Mouse (Mus musculus) heart, embryonic 16.5 days (tissue): Measurements from ENCODE around the gene Abcf1. TPM values are rescaled to one million over a fixed set of nuclear protein-coding genes. Genes with fewer than 3 reads are reported as not detected.
"Not testable (repeated sequence)": the region's sequence is repeated elsewhere in the genome, so short reads cannot be mapped to it uniquely, and the experiment has no call there.

Experiments
- ATAC-seq: fragments of 200-750 bp; cut with Nextera tagmentation; replicated peaks from 2 replicates; pipeline ENCODE4 v1.8.0; 2017; ENCODE audit warnings: moderate number of reproducible peaks; ENCODE audit not compliant: insufficient read depth, low FRiP score; ENCODE audit errors: extremely low read depth
- H3K27ac ChIP-seq: fragments of 300-500 bp; sonication (generic); 2 replicates; pipeline ENCODE4 v1.5.1; 2014; ENCODE audit warnings: mild to moderate bottlenecking, low read length, control low read depth, moderate library complexity
- H3K27me3 ChIP-seq: fragments of 300-500 bp; sonication (generic); 2 replicates; pipeline ENCODE4 v1.6.1; 2014; ENCODE audit warnings: low read length, mixed read lengths; ENCODE audit not compliant: control insufficient read depth, insufficient read depth
- H3K36me3 ChIP-seq: fragments of 300-500 bp; sonication (generic); 2 replicates; pipeline ENCODE4 v1.6.1; 2014; ENCODE audit not compliant: control insufficient read depth, insufficient read depth
- H3K4me1 ChIP-seq: fragments of 300-500 bp; sonication (generic); 2 replicates; pipeline ENCODE4 v1.6.1; 2014; ENCODE audit warnings: low read length, mixed read lengths; ENCODE audit not compliant: control insufficient read depth, insufficient read depth
- H3K4me2 ChIP-seq: fragments of 300-500 bp; sonication (generic); 2 replicates; pipeline ENCODE4 v1.6.1; 2014; ENCODE audit warnings: low read depth, mild to moderate bottlenecking, control low read depth, low read length
- H3K4me3 ChIP-seq: fragments of 300-500 bp; sonication (generic); 2 replicates; pipeline ENCODE4 v1.5.1; 2014; ENCODE audit warnings: mild to moderate bottlenecking, control low read depth, low read length
- H3K9ac ChIP-seq: fragments of 300-500 bp; sonication (generic); 2 replicates; pipeline ENCODE4 v1.6.1; 2014; ENCODE audit warnings: low read length, control low read depth
- H3K9me3 ChIP-seq: fragments of 300-500 bp; sonication (generic); replicated peaks from 2 replicates; pipeline ENCODE4 v1.6.1; 2016; ENCODE audit warnings: low read length; ENCODE audit not compliant: control insufficient read depth
- WGBS: fragments of 180-500 bp; shearing (Covaris S2); extraction: QIAGEN DNeasy Blood & Tissue Kit; methylation state at CpG from one replicate; pipeline ENCODE4 v1.1.7; 2014; 5-methylcytosine and 5-hydroxymethylcytosine counted together
- polyA plus RNA-seq: library from polyadenylated mRNA; unstranded; fragments of >200 nt; fragmentation: Nextera tagmentation; extraction: Ambion mirVana; gene quantifications from 2 replicates; pipeline ENCODE4 v1.2.1, GENCODE M21; 2015

Abcf1 gene
- polyA plus RNA-seq, 1 experiment from 2014 or later = 63.2 TPM

- H3K9me3 ChIP-seq = no peaks in the 10 kb centered on the region
- 93% methylated on average over 15 of the region's 15 CpGs for WGBS
- no peak overlapping the region for H3K4me3 ChIP-seq
- no peak overlapping the region for H3K4me2 ChIP-seq
- H3K4me1 ChIP-seq = no peaks in the 10 kb centered on the region
- H3K27me3 ChIP-seq = no peaks in the 10 kb centered on the region
- peaks cover 78% of the 10 kb centered on the region for H3K36me3 ChIP-seq
- H3K9ac ChIP-seq = no peak overlapping the region
- no peak overlapping the region for H3K27ac ChIP-seq
- ATAC-seq = no peak
These were observed 10.9 kb downstream of the Abcf1 start for GRCm38 (mm10) chr17:35958533-35959223.

- no peak overlapping the region for H3K27ac ChIP-seq
- no peaks in the 10 kb centered on the region for H3K27me3 ChIP-seq
- H3K36me3 ChIP-seq = peaks cover 40% of the 10 kb centered on the region
- H3K4me3 ChIP-seq = no peak overlapping the region
- no peaks in the 10 kb centered on the region for H3K4me1 ChIP-seq
- no peak for ATAC-seq
- 76% methylated on average over 8 of the region's 8 CpGs for WGBS
- H3K4me2 ChIP-seq = no peak overlapping the region
- H3K9ac ChIP-seq = no peak overlapping the region
- H3K9me3 ChIP-seq = no peaks in the 10 kb centered on the region
These were observed 14.9 kb downstream of the Abcf1 start for GRCm38 (mm10) chr17:35954665-35955064.

GRCm38 (mm10) chr17:35952559-35952958, 17.0 kb downstream of the Abcf1 start:
- H3K4me1 ChIP-seq, H3K4me3 ChIP-seq, H3K27me3 ChIP-seq, ATAC-seq, H3K9me3 ChIP-seq, H3K4me2 ChIP-seq, H3K9ac ChIP-seq, H3K27ac ChIP-seq: not testable (repeated sequence)
- 65% methylated on average over 2 of the region's 3 CpGs for WGBS
- H3K36me3 ChIP-seq = peaks cover 19% of the 10 kb centered on the region

GRCm38 (mm10) chr17:35950946-35951345, 18.6 kb downstream of the Abcf1 start:
- not testable (repeated sequence) for H3K27me3 ChIP-seq, H3K9me3 ChIP-seq, H3K9ac ChIP-seq, H3K36me3 ChIP-seq, ATAC-seq, H3K4me2 ChIP-seq, H3K4me1 ChIP-seq, H3K4me3 ChIP-seq, H3K27ac ChIP-seq

DNA sequence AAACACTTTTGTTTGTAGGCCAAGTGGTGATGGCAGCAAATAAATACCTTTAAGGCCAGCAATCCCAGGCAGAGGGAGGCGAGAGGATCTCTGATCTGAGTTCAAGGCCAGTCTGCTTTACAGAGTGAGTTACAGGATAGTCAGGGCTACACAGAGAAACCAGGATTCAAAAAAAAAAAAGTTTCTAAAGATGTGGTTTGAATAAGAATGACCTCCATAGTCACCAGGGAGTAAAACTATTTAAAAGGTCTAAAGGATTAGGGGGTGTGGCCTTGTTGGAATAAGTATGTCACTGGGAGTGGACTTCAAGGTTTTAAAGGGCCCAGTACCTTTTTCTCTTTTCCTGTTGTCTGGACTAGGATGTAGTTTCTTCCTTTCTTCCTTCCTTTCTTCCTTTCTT, 29.6 kb downstream of the Abcf1 start:
- H3K27me3 ChIP-seq = no peaks in the 10 kb centered on the region
- 59% methylated on average over 1 of the region's 1 CpGs for WGBS

GRCm38 (mm10) chr17:35939108-35939507, 30.5 kb downstream of the Abcf1 start:
- no peak for ATAC-seq
- Histone ChIP-seq H3K9ac (no peak overlapping the region), H3K4me3 (no peak overlapping the region), H3K9me3 (0 out of 2 replicates have a peak, but pooled peaks cover 2% of the 10 kb centered on the region), H3K4me1 (no peaks in the 10 kb centered on the region), H3K27ac (no peak overlapping the region), H3K27me3 (no peaks in the 10 kb centered on the region), H3K36me3 (no peaks in the 10 kb centered on the region), H3K4me2 (no peak overlapping the region)
- WGBS = 36% methylated on average over 2 of the region's 2 CpGs

More for the DNA sequence above, 29.6 kb downstream of the Abcf1 start:
- H3K36me3 ChIP-seq = no peaks in the 10 kb centered on the region
- H3K27ac ChIP-seq = no peak overlapping the region
- no peak overlapping the region for H3K9ac ChIP-seq
- ATAC-seq = no peak
- H3K4me2 ChIP-seq = no peak overlapping the region
- H3K9me3 ChIP-seq = 0 out of 2 replicates have a peak, but pooled peaks cover 2% of the 10 kb centered on the region
- no peak overlapping the region for H3K4me3 ChIP-seq
- no peaks in the 10 kb centered on the region for H3K4me1 ChIP-seq

GRCm38 (mm10) chr17:35937700-35938348, 31.7 kb downstream of the Abcf1 start:
- H3K9ac ChIP-seq = no peak overlapping the region
- WGBS = 36% methylated on average over 2 of the region's 2 CpGs
- no peaks in the 10 kb centered on the region for H3K36me3 ChIP-seq
- 0 out of 2 replicates have a peak, but pooled peaks cover 2% of the 10 kb centered on the region for H3K9me3 ChIP-seq
- no peaks in the 10 kb centered on the region for H3K27me3 ChIP-seq
- peak; percentile 49; the same call in 1 of the 2 replicates for ATAC-seq
- no peaks in the 10 kb centered on the region for H3K4me1 ChIP-seq
- no peak overlapping the region for H3K27ac ChIP-seq
- no peak overlapping the region for H3K4me3 ChIP-seq
- no peak overlapping the region for H3K4me2 ChIP-seq

- WGBS = 80% methylated on average over 14 of the region's 14 CpGs
- not testable (repeated sequence) for H3K4me2 ChIP-seq, H3K27ac ChIP-seq, H3K9ac ChIP-seq, H3K4me3 ChIP-seq, H3K27me3 ChIP-seq, ATAC-seq, H3K4me1 ChIP-seq, H3K9me3 ChIP-seq, H3K36me3 ChIP-seq
These were observed 33.8 kb downstream of the Abcf1 start for GRCm38 (mm10) chr17:35935763-35936162.

DNA sequence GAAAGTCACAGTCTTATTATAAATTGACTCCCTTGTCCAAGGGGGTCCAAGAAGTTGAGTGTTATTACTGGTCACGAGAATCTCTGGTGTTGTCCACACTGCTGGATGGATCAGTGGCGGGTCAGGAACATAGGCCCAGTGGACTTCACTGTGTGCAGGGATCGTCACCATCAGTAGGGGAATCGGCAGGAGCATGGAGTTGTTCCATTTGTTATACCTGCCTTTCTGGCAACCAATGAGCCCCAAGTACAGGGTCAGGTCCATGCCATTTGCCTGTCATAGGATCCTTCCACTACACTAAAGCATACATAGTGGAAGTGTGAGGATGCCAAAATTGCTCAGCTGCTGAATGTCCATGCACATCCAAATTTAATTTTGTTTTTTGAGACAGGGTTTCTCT, 37.0 kb downstream of the Abcf1 start:
- Histone ChIP-seq H3K4me1 (no peaks in the 10 kb centered on the region), H3K27me3 (no peaks in the 10 kb centered on the region), H3K4me2 (no peak overlapping the region), H3K9ac (no peak overlapping the region), H3K27ac (no peak overlapping the region), H3K4me3 (no peak overlapping the region), H3K36me3 (peaks cover 31% of the 10 kb centered on the region), H3K9me3 (no peaks in the 10 kb centered on the region)
- no peak for ATAC-seq
- 86% methylated on average over 4 of the region's 4 CpGs for WGBS
